Mouse (Mus musculus) G1E (cell line): ENCODE data around the gene Slc1a4.

Source experiments
- CTCF ChIP-seq: IDR thresholded peaks from 2 replicates; pipeline ENCODE4 v1.5.1; 2012; ENCODE audit warnings: low read depth, low read length, inconsistent platforms, mixed read lengths
- GATA2 ChIP-seq: IDR thresholded peaks from 2 replicates; pipeline ENCODE4 v1.6.1; 2012; ENCODE audit warnings: low read depth, low read length, inconsistent platforms, borderline replicate concordance

- TF ChIP-seq CTCF (no peak), GATA2 (no peak)
Measured at GRCm38 (mm10) chr11:20305641-20306040, 26.9 kb downstream of the Slc1a4 start.
